Mouse (Mus musculus) brain, embryonic 14.5 days (tissue): ENCODE data around the gene Casq2. TPM values are rescaled to one million over a fixed set of nuclear protein-coding genes. Genes with fewer than 3 reads are reported as not detected.
"Not testable (repeated sequence)": the region's sequence is repeated elsewhere in the genome, so short reads cannot be mapped to it uniquely, and the experiment has no call there.

Experiments used
- DNase-seq: peaks from one replicate; pipeline ENCODE4 v3.0.0-alpha.2; 2011; ENCODE audit warnings: low read depth
- CTCF ChIP-seq: fragments of 200-500 bp; IDR thresholded peaks from 2 replicates; pipeline ENCODE4 v1.5.1; 2012; ENCODE audit warnings: inconsistent platforms, mild to moderate bottlenecking, moderate library complexity, borderline replicate concordance; ENCODE audit not compliant: insufficient read depth, insufficient read length; ENCODE audit errors: extremely low read depth
- POLR2A ChIP-seq: fragments of 200-500 bp; IDR thresholded peaks from 2 replicates; pipeline ENCODE4 v1.6.1; 2012; ENCODE audit warnings: mild to moderate bottlenecking, inconsistent platforms, borderline replicate concordance; ENCODE audit not compliant: poor library complexity, insufficient read depth, insufficient read length, severe bottlenecking; ENCODE audit errors: extremely low read depth
- polyA plus RNA-seq: library from polyadenylated mRNA; depleted of rRNA; stranded (reverse); fragments of >200 nt; gene quantifications from 2 replicates; pipeline ENCODE4 v1.2.3, GENCODE M21; 2012

The Casq2 gene
- polyA plus RNA-seq, 1 experiment, result 1.3 TPM

GRCm38 (mm10) chr3:102159423-102160325, 73.5 kb downstream of the Casq2 start:
- no peak for TF ChIP-seq POLR2A
- no peak for TF ChIP-seq CTCF
- DNase-seq, result peak; percentile 79

- not testable (repeated sequence) for DNase-seq
Observed at GRCm38 (mm10) chr3:102163861-102164260, 77.6 kb downstream of the Casq2 start.

- TF ChIP-seq CTCF, result no peak
- no peak for TF ChIP-seq POLR2A
- no peak for DNase-seq
Observed at GRCm38 (mm10) chr3:102164911-102165310, 78.7 kb downstream of the Casq2 start.

- DNase-seq, result no peak
- TF ChIP-seq CTCF (no peak), POLR2A (no peak)
Observed at GRCm38 (mm10) chr3:102165536-102166286, 79.5 kb downstream of the Casq2 start.

GRCm38 (mm10) chr3:102166287-102166620, 80.0 kb downstream of the Casq2 start:
- no peak for TF ChIP-seq CTCF
- TF ChIP-seq POLR2A, result no peak

GRCm38 (mm10) chr3:102166794-102167193, 80.6 kb downstream of the Casq2 start:
- DNase-seq, result no peak
- no peak for TF ChIP-seq CTCF
- no peak for TF ChIP-seq POLR2A

More at GRCm38 (mm10) chr3:102166287-102166620, 80.0 kb downstream of the Casq2 start:
- no peak for DNase-seq

GRCm38 (mm10) chr3:102167555-102168210, 81.5 kb downstream of the Casq2 start:
- no peak for TF ChIP-seq CTCF
- peak; percentile 46 for DNase-seq

GRCm38 (mm10) chr3:102169197-102169905, 83.1 kb downstream of the Casq2 start:
- TF ChIP-seq POLR2A, result no peak
- TF ChIP-seq CTCF, result no peak
- peak; percentile 97 for DNase-seq

- DNase-seq, result no peak
- no peak for TF ChIP-seq CTCF
- TF ChIP-seq POLR2A, result no peak
Observed at GRCm38 (mm10) chr3:102174118-102174865, 88.1 kb downstream of the Casq2 start.

- no peak for DNase-seq
- no peak for TF ChIP-seq CTCF
- TF ChIP-seq POLR2A, result no peak
Observed at GRCm38 (mm10) chr3:102175701-102176100, 89.5 kb downstream of the Casq2 start.
